Mouse (Mus musculus) cortical plate, adult 2 months (tissue): ENCODE results near the gene Krtap4-1. TPM values are rescaled to one million over a fixed set of nuclear protein-coding genes. Genes with fewer than 3 reads are reported as not detected.
"Not testable (repeated sequence)": the region's sequence is repeated elsewhere in the genome, so short reads cannot be mapped to it uniquely, and the experiment has no call there.

ENCODE experiments used
- H3K27ac ChIP-seq: fragments of 200-500 bp; 2 replicates; pipeline ENCODE4 v1.5.1; 2012; ENCODE audit warnings: low read length, control low read depth, inconsistent platforms; ENCODE audit not compliant: insufficient read depth
- H3K4me1 ChIP-seq: fragments of 200-500 bp; 2 replicates; pipeline ENCODE4 v1.6.1; 2011; ENCODE audit warnings: low read length; ENCODE audit not compliant: control insufficient read depth, insufficient read depth
- H3K4me3 ChIP-seq: fragments of 200-500 bp; 2 replicates; pipeline ENCODE4 v1.5.1; 2011; ENCODE audit warnings: mild to moderate bottlenecking, low read length, control low read depth; ENCODE audit not compliant: insufficient read depth
- CTCF ChIP-seq: fragments of 200-500 bp; IDR thresholded peaks from 2 replicates; pipeline ENCODE4 v1.5.1; 2011; ENCODE audit warnings: mild to moderate bottlenecking, control low read depth, low read length; ENCODE audit not compliant: insufficient read depth; ENCODE audit errors: extremely low read depth
- POLR2A ChIP-seq: fragments of 200-500 bp; IDR thresholded peaks from 2 replicates; pipeline ENCODE4 v1.6.1; 2011; ENCODE audit warnings: mild to moderate bottlenecking, low read length, control low read depth; ENCODE audit not compliant: insufficient read depth; ENCODE audit errors: extremely low read depth
- polyA plus RNA-seq: library from polyadenylated mRNA; depleted of rRNA; stranded (reverse); fragments of >200 nt; gene quantifications from 2 replicates; pipeline ENCODE4 v1.2.3, GENCODE M21; 2012; rRNA removed

Gene Krtap4-1
- not detected in 2 replicates for polyA plus RNA-seq

DNA sequence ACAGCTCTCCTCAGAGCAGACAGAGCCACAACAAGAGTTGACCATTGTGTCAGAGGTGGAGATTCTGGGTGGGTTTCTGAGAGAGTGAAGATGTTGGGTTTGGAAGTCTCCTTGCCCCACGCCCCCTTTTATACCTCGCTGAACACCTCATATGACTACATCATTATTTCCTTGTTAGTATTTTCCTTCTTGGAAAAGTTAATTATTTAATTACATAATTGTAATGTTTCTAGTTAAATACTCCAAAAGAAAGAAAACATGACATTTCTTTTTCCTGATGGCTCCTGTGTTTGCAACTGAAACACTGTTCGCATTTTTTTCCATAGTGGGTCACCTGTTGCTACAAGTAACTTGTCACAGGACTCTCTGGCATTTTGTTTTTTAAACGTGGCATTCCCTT, at the start of gene Krtap4-1:
Gene Krtap4-1, minus strand, starts transcription at position 101 of the 400 bp plus-strand sequence.
- no peak for TF ChIP-seq POLR2A
- no peak for TF ChIP-seq CTCF
- Histone ChIP-seq H3K4me3 (no peak within 1 kb of the TSS), H3K4me1 (no peaks in the 10 kb centered on the region), H3K27ac (no peak within 1 kb of the TSS)

- no peaks in the 10 kb centered on the region for H3K4me1 ChIP-seq
- H3K27ac ChIP-seq: no peak within 1 kb of the TSS
- TF ChIP-seq CTCF (no peak), POLR2A (no peak)
- no peak within 1 kb of the TSS for H3K4me3 ChIP-seq
These were observed 37.8 kb upstream of the Krtap4-1 start, which contains the start of gene Krtap4-6 for GRCm38 (mm10) chr11:99665860-99666259. Gene Krtap4-6, minus strand, starts transcription at chr11:99665960.

DNA sequence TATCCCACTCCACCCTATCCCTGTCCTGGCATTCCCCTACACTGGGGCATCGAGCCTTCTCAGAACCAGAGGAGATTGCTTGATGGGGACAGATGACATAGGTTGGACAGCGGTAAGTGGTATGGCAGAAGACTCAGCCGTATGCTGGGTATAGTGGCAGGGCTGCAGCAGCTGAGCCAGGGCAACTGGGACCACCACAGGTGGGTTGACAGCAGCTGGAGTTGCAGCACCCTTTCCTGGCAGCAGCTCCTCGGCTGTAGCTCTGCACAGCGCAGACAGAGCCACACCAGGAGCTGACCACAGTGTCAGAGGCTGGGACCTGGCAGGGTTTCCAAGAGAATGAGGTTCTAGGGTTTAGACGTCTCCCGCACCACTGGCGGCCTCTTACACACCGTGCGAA, 34.8 kb upstream of the Krtap4-1 start:
- TF ChIP-seq POLR2A: no peak
- TF ChIP-seq CTCF: no peak
- H3K4me3 ChIP-seq: no peak overlapping the region
- H3K4me1 ChIP-seq: no peaks in the 10 kb centered on the region
- no peak overlapping the region for H3K27ac ChIP-seq

- Histone ChIP-seq H3K4me1 (no peaks in the 10 kb centered on the region), H3K4me3 (no peak overlapping the region), H3K27ac (no peak overlapping the region)
- TF ChIP-seq POLR2A (no peak), CTCF (no peak)
These were observed 31.2 kb upstream of the Krtap4-1 start for GRCm38 (mm10) chr11:99659256-99659655.

- not testable (repeated sequence) for H3K27ac ChIP-seq, H3K4me1 ChIP-seq
These were observed 30.5 kb upstream of the Krtap4-1 start, which contains the start of gene Gm11563 for GRCm38 (mm10) chr11:99658467-99659010. Gene Gm11563, minus strand, starts transcription at chr11:99658960.

DNA sequence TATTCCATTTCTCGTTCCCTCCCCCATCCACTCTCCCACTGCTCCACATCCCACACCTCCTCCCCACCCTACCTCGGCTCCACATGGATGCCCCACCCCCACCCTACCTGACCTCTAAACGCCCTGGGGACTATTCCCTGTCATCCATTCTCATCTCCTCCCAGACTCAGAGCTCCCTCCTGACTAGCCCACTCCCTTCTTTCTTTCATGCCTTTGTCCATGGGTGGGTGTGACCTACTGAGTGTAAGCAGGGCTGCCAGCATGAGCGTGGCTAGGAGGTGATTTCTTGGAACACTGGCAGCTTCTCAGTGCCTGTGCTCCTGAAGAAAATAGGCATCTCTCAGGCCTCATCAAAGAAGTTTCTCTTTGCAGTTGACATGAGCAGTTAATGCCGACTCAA, 29.0 kb upstream of the Krtap4-1 start:
- H3K4me3 ChIP-seq: no peak overlapping the region
- TF ChIP-seq CTCF: no peak
- TF ChIP-seq POLR2A: no peak
- no peaks in the 10 kb centered on the region for H3K4me1 ChIP-seq
- no peak overlapping the region for H3K27ac ChIP-seq

More at GRCm38 (mm10) chr11:99658467-99659010, 30.5 kb upstream of the Krtap4-1 start, which contains the start of gene Gm11563:
- not testable (repeated sequence) for H3K4me3 ChIP-seq

DNA sequence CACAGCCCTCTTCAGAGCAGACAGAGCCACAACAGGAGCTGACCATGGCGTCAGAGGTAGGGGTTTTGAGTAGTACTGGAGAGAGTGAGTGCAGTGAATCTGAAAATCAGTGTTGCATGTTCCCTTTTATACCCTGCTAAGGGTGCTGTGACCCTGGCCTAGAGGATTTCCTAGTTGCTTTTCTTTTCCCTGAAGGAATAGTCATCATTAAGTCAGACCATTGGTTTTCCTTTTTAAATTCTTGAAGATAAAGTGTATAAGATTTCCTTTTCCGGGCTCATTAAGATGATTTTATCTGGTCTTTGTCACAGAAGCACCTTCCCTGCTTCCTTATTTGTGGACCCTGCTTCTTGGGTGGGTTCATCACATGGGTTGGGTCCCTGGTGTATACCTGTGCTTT, 22.1 kb upstream of the Krtap4-1 start, which contains the start of gene Gm11555:
Gene Gm11555, minus strand, starts transcription at position 101 of the 400 bp plus-strand sequence.
- no peak for TF ChIP-seq POLR2A
- TF ChIP-seq CTCF: no peak
- Histone ChIP-seq H3K4me1 (no peaks in the 10 kb centered on the region), H3K27ac (no peak within 1 kb of the TSS), H3K4me3 (no peak within 1 kb of the TSS)

DNA sequence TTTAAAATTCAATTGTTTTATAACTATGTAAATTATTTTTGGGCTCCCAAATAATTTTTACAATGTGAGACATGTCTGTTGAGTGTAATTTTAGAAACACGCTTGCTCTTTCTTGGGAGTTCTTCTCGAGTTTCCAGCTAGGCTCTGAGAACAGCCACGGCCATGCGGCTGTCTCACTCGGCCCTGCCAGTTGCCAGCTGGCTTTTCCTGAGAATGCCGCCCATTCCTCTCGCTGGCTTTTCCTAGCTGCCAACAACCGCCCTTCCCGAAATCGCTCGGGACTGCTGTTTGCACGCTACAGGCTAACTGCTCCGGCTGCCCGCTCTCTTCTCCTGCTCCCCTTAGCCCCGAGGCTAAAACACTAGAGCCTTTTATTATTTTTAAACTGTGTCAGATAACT, 18.4 kb upstream of the Krtap4-1 start:
- no peaks in the 10 kb centered on the region for H3K4me1 ChIP-seq
- no peak overlapping the region for H3K4me3 ChIP-seq
- no peak overlapping the region for H3K27ac ChIP-seq
- TF ChIP-seq CTCF (no peak), POLR2A (no peak)

DNA sequence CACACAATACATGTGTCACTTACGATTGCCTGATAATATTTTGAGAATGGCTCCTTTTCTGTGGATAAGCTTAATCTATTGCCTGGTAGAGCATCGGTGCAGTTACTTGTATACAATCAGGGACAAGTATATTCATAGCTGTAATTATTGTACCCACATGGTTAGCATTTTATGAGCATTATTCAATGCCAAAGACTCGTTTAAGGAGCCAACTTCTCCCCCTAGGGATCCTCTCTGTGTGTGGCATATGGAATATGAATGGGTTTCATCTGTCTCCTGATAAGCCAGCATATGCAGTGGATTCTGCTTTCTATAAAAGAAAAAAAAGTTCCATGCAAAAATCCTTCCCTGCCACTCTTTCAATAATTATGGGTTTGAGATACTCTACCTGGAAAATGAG, 16.3 kb upstream of the Krtap4-1 start:
- no peak for TF ChIP-seq POLR2A
- TF ChIP-seq CTCF: no peak
- Histone ChIP-seq H3K27ac (no peak overlapping the region), H3K4me3 (no peak overlapping the region), H3K4me1 (no peaks in the 10 kb centered on the region)

DNA sequence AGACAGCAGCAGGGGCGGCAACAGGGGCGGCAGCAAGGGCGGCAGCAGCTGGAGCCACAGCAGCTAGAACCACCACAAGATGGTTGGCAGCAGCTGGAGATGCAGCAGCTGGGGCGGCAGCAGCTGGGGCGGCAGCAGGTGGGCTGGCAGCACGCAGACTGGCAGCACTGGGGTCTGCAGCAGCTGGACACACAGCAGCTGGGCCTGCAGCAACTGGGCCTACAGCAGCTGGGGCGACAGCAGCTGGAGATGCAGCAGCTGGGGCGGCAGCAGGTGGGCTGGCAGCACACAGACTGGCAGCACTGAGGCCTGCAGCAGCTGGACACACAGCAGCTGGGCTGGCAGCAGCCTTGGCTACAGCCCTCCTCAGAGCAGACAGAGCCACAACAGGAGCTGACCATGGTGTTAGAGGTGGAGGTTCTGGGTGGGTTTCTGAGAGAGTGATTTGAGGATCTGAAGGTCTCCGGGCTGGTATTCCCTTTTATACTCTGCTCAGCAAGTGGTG, 15.6 kb upstream of the Krtap4-1 start, which contains the start of gene Krtap4-7:
Gene Krtap4-7, minus strand, starts transcription at position 455 of the 505 bp plus-strand sequence.
- not testable (repeated sequence) for H3K27ac ChIP-seq, H3K4me3 ChIP-seq, H3K4me1 ChIP-seq
